Mouse (Mus musculus) frontal cortex, adult 2 months (tissue): ENCODE results near the gene Shb. TPM values are rescaled to one million over a fixed set of nuclear protein-coding genes. Genes with fewer than 3 reads are reported as not detected.

Source experiments
- DNase-seq, 2 experiments: peaks; one replicate each; pipeline ENCODE4 v3.0.0; 2022; ENCODE audit warnings: low spot score in 1 of 2; ENCODE audit errors: extremely low spot score in 1 of 2
- polyA plus RNA-seq: library from polyadenylated mRNA; depleted of rRNA; stranded (reverse); fragments of >200 nt; gene quantifications from 2 replicates; pipeline ENCODE4 v1.2.3, GENCODE M21; 2012

Gene Shb
- polyA plus RNA-seq, 1 experiment: 16.0 TPM

DNA sequence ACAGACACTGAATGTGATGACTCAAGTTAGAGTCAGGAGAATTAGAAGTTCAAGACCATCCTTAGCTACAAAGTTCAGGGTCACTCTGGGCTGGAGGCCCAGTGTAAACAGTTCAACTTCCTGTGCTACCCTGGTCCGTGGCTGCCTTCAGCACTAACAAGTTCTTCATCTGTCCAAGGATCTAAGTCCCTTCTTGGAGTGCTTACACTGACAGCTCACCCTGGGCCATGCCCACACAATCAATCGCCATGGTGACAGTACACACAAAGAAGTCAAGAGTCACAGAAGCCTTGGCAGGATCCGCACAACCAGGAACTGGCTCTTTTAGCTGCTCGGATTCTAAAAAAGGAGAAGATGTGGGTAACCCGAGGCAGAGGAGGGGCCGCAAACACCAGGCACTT lies 44.6 kb downstream of the Shb start:
- no peak for DNase-seq

DNA sequence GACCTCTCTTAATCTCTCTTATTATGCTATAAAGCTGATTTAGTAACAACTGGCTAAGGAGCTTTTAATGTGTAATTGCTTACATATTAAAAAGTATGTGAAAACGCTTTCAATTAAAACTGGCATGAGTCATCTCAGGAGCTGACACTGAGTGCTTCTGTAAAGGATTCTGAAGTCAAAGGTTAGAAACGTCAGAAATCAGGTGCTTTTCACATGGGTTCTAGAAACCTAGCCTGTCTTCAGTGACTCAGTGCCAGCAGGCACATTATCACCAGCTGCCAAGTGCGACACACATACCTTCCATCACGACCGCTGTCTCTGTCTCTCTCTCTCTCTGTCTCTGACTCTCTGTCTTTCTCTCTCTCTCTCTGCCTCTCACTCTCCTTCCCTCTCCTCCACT lies 47.2 kb downstream of the Shb start:
- DNase-seq: no peak

- DNase-seq: no peak
Observed at GRCm38 (mm10) chr4:45483271-45484245, 48.7 kb downstream of the Shb start.

DNA sequence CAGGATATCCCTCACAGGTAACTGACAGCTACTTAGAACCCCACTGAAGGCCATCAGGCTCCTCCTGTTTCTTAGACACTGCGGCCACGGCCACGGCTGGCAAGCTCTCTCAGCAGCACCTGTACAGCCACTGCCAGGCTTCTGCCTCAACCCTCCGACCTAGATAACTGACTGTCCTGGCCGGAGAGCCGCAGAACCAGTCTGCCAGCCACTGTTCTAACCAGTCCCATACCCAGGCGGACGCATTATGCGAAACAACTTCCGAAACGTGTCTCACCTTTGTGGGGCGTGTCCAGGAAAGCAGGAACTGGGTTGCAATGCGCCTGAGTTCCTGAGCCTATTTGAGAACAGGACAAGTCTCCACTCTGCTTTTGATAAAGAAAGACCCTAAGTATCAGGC lies 50.0 kb downstream of the Shb start:
- DNase-seq: no peak

- no peak for DNase-seq
Observed at GRCm38 (mm10) chr4:45481431-45481830, 50.8 kb downstream of the Shb start.

GRCm38 (mm10) chr4:45480595-45480994 lies 51.7 kb downstream of the Shb start:
- no peak for DNase-seq

- no peak for DNase-seq
Observed at GRCm38 (mm10) chr4:45479433-45479832, 52.8 kb downstream of the Shb start.

GRCm38 (mm10) chr4:45478178-45478577 lies 54.1 kb downstream of the Shb start:
- peak in 1 of 2 experiments; percentile 65 for DNase-seq

DNA sequence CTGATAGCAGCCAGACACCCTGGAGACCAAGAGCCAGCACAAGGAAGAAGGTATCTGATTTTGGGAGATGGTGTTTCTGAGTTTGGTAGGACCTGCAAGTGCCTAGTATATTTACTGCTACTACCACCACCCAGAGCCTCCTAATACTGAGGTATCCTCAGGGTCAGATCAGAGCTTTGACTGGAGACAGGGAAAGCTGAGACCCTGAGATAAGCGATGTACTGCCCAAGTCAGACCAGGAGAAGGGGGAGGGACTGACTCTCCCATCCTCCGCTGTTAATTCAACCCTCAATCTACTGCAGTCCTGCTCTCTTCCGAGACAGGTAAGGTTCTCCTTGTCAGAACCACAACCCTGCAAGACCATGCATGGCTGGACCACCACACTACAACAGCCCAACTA lies 55.2 kb downstream of the Shb start:
- no peak for DNase-seq

DNA sequence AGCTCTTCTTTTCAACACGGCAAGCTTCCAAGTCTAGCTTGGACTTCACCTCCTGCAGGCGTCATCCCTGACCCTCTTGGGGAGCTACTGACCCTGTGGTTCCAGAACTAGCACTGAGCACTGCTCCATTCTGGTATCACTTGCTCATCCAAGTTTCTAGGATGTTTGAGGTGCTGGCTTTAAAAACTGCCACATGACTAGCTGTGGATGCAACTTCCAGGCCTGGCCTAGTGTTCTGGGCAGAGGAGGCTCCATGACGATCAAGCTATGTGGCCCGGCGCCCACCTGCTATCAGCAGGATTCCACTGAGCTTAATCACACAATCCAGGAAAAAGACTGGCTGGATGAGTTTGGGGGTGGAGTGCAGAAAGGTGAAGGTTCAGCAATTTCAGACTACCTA lies 57.4 kb downstream of the Shb start:
- DNase-seq: no peak

DNA sequence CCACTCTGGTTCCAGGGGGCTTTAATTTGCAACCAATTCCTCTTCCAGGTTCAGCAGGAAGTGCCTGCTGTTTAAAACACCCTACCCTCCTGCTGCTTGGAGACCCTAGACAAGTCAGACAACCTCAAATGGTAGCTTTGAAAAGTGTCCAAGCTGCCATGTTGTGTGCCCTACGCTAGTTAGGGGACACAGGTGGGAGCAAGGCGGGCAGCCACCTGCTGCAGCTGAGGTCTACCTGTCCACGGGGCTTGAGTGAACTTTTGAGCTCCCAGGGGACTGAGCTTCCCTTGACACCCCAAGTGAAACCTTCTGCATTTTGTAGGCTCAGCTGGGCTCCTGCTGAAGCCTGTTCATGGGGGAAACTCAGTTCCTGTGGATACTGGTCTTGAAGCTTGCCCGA lies 58.1 kb downstream of the Shb start:
- DNase-seq: no peak

DNA sequence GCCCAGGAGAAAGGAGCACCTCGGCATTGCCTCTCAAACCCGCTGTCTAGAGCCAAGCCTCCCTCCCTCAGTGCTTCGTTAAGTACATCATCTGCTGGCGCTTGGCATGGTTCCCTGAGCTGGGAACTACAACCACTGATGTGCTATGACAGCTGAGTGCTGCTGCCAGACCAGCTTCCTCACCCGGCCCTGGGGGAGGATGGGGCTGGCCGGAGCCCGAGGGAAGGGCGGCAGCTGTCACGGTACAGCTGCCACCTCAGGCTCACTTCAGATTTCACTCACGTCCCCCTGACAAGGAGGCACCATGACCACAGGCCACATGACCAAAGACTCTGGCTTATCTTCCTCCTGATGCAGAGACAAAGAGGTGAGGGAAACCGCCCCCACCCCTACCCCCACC lies 59.1 kb downstream of the Shb start:
- peak; percentile 66 to 85 for DNase-seq

GRCm38 (mm10) chr4:45472706-45473105 lies 59.6 kb downstream of the Shb start:
- no peak for DNase-seq

DNA sequence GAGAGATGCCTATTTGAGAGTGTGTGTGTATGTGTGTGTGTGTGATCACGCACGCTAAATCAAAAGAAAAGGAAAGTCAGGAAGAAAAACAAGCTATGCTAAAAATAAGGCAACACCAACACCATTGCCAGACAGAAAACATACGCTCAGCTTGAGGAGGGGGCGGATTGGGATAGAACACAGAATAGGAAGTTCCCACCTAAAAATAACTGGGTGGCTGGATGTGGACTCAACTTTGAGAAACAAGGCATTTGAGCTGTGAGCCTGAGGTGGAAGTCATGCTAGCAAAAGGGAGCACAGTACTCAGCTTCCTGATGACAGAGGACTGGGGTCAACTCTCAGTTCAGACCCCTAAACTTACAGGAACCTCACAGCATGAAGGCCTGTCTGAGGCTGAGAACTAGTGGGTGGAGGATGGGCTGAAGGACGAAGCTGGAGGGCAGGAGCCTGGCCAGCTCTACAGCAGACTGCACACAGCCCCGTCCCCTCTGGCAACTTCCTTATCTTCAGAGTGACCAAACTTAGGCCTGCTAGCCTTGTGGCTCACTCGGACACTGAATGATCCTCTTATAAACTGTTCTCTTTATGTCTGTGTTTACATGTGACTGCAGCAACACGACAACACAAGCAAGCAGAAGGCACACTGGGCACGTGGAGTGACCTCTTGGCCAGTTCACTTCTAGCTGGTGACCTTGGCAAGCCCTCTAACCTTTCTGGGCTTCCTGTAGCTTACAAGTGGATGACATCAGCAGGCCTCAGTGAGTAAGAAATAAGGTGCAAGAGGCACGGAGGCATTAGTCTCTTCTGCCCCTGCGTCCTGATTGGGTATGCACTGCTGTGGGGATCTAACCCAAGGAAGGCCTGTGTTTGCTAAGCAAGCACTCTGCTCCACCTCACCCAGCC lies 60.4 kb downstream of the Shb start:
- DNase-seq: peak; percentile 68 to 70

DNA sequence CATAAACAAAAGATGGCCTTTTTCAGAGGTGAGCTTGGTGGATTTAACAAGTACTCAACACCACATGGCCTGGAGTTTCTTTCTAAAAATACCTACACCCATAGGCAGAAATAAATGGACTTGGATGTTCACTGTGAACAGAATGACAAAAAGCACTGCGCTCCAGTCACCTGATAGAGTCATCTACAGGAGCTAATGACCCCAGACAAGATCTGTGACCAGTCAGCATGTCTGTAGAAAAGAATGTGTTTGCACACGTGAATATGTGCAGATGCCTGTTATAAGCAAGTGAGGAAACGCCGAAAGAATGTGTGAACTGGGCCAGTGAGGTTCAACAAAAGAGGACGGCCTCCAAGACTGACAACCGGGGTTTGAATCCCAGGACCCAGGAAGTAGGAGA lies 63.2 kb downstream of the Shb start:
- DNase-seq: no peak

DNA sequence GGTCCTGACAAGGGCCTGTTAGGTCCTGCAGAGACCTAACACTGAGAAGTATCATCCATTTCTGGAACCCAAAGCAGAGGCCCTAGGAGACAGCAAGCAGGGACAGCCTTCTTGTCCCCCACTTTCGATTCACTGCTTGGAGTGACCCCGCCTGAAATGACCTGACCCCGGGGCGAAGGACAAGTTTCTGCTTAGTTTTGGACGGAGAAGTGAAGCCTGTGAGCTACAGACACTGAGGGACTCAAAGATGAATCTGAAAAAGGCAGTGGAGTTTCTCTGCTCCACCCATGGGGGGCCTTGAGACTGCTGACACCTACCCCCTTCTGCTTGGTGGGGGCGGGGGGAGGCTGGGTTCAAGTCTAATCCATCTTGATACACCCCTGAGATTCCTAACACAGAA lies 63.8 kb downstream of the Shb start:
- no peak for DNase-seq

- no peak for DNase-seq
Observed at GRCm38 (mm10) chr4:45467115-45467912, 65.0 kb downstream of the Shb start.

DNA sequence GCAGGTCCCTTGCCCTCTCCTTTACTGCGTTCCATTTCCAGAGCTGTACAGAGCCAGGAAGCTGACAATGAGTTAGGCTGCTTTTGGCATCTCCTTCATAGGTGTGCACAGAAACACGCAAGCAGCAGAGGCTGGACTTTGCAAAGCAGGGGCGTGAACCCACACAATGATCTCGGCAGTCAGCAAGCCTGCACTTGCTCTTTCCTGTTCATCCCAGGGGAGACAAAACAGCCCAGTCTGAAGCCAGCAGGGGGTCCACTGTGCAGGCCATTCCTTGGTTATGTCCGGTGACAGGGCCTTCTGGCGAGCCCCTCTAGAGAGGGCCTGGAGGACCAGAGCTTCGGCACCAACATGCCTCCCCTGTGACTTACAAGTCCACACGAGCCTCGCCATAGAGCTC lies 67.3 kb downstream of the Shb start:
- DNase-seq: no peak

DNA sequence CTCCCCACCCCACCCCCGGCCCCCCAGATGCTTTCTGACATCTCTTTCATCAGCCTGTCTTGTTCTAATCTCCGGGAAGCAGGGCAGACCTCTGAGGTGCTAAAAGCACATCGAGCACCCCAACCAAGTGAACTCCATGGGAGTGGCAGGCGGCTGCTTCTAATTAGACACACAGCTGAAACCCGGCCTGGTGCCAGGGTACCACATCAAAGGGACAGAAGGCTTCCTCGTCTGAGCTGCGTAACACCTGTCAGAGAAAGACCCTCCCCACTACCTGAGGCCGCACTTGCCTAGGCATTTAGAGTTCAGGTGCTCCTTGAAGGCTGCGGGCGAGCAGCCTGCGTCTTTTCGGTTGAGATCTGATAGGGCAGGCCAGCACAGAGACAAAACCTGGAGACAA lies 67.7 kb downstream of the Shb start:
- DNase-seq: no peak

- no peak for DNase-seq
Observed at GRCm38 (mm10) chr4:45464123-45464522, 68.1 kb downstream of the Shb start.

- no peak for DNase-seq
Observed at GRCm38 (mm10) chr4:45462628-45463027, 69.6 kb downstream of the Shb start.
